Mouse (Mus musculus) hindbrain, embryonic 13.5 days (tissue): ENCODE results near the gene Cd82. TPM values are rescaled to one million over a fixed set of nuclear protein-coding genes. Genes with fewer than 3 reads are reported as not detected.

ENCODE experiments used
- ATAC-seq: fragments of 200-750 bp; cut with Nextera tagmentation; 2 replicates; pipeline ENCODE4 v1.8.0; 2017; ENCODE audit warnings: moderate TSS enrichment; ENCODE audit not compliant: low FRiP score
- H3K27ac ChIP-seq: fragments of 300-500 bp; sonication (generic); 2 replicates; pipeline ENCODE4 v1.5.1; 2015; ENCODE audit warnings: inconsistent platforms, mild to moderate bottlenecking, moderate library complexity
- H3K27me3 ChIP-seq: fragments of 300-500 bp; sonication (generic); 2 replicates; pipeline ENCODE4 v1.6.1; 2015; ENCODE audit warnings: mild to moderate bottlenecking, inconsistent platforms
- H3K36me3 ChIP-seq: fragments of 300-500 bp; sonication (generic); 2 replicates; pipeline ENCODE4 v1.6.1; 2015; ENCODE audit warnings: mild to moderate bottlenecking, inconsistent platforms
- H3K4me1 ChIP-seq: fragments of 300-500 bp; sonication (generic); replicated peaks from 2 replicates; pipeline ENCODE4 v1.6.1; 2015; ENCODE audit warnings: inconsistent platforms
- H3K4me2 ChIP-seq: fragments of 300-500 bp; sonication (generic); 2 replicates; pipeline ENCODE4 v1.6.1; 2015; ENCODE audit warnings: inconsistent platforms, mild to moderate bottlenecking, moderate library complexity
- H3K4me3 ChIP-seq: fragments of 300-500 bp; sonication (generic); 2 replicates; pipeline ENCODE4 v1.5.1; 2015; ENCODE audit warnings: mild to moderate bottlenecking, inconsistent platforms
- H3K9ac ChIP-seq: fragments of 300-500 bp; sonication (generic); 2 replicates; pipeline ENCODE4 v1.6.1; 2015; ENCODE audit warnings: mild to moderate bottlenecking, inconsistent platforms
- H3K9me3 ChIP-seq: fragments of 300-500 bp; sonication (generic); 2 replicates; pipeline ENCODE4 v1.6.1; 2016; ENCODE audit warnings: inconsistent platforms
- WGBS: fragments of 180-500 bp; shearing (Covaris S2); methylation state at CpG from one replicate; pipeline ENCODE4 v1.1.7; 2015; 5-methylcytosine and 5-hydroxymethylcytosine counted together
- polyA plus RNA-seq: library from polyadenylated mRNA; unstranded; fragments of >200 nt; fragmentation: Nextera tagmentation; extraction: Ambion mirVana; gene quantifications from 2 replicates; pipeline ENCODE4 v1.2.1, GENCODE M21; 2015

The Cd82 gene
- 19.8 and 23.7 TPM in 2 replicates for polyA plus RNA-seq

- Histone ChIP-seq H3K27ac (peak within 1 kb of the TSS; percentile 58; the same call in 1 of the 2 replicates), H3K4me2 (peak within 1 kb of the TSS; percentile 57), H3K9ac (peak within 1 kb of the TSS; percentile 63), H3K4me1 (peaks cover 15% of the 10 kb centered on the region), H3K36me3 (no peaks in the 10 kb centered on the region), H3K9me3 (no peaks in the 10 kb centered on the region), H3K4me3 (peak within 1 kb of the TSS; percentile 36), H3K27me3 (peaks cover 34% of the 10 kb centered on the region)
- WGBS = 1% methylated on average over 20 of the region's 20 CpGs
- peak; percentile 79 for ATAC-seq
Observed at GRCm38 (mm10) chr2:93462760-93463159, at the start of gene Cd82. Gene Cd82, minus strand, starts transcription at chr2:93463140.

GRCm38 (mm10) chr2:93512130-93512529 lies 49.2 kb upstream of the Cd82 start:
- Histone ChIP-seq H3K9ac (no peak overlapping the region), H3K27ac (no peak overlapping the region), H3K9me3 (no peaks in the 10 kb centered on the region), H3K4me2 (no peak overlapping the region), H3K36me3 (no peaks in the 10 kb centered on the region), H3K4me3 (no peak overlapping the region), H3K27me3 (no peaks in the 10 kb centered on the region), H3K4me1 (no peaks in the 10 kb centered on the region)
- no peak for ATAC-seq
- WGBS = 68% methylated on average over 7 of the region's 7 CpGs

- H3K36me3 ChIP-seq = no peaks in the 10 kb centered on the region
- H3K27me3 ChIP-seq = no peaks in the 10 kb centered on the region
- H3K27ac ChIP-seq = no peak overlapping the region
- H3K4me2 ChIP-seq = no peak overlapping the region
- ATAC-seq = no peak
- no peaks in the 10 kb centered on the region for H3K9me3 ChIP-seq
- H3K9ac ChIP-seq = no peak overlapping the region
- WGBS = 90% methylated on average over 1 of the region's 1 CpGs
- H3K4me3 ChIP-seq = no peak overlapping the region
- no peaks in the 10 kb centered on the region for H3K4me1 ChIP-seq
Observed at GRCm38 (mm10) chr2:93510839-93511238, 47.9 kb upstream of the Cd82 start.

- Histone ChIP-seq H3K27ac (no peak overlapping the region), H3K4me1 (no peaks in the 10 kb centered on the region), H3K9ac (no peak overlapping the region), H3K36me3 (no peaks in the 10 kb centered on the region), H3K9me3 (no peaks in the 10 kb centered on the region), H3K4me3 (no peak overlapping the region), H3K4me2 (no peak overlapping the region), H3K27me3 (no peaks in the 10 kb centered on the region)
- ATAC-seq = no peak
- WGBS = 88% methylated on average over 12 of the region's 12 CpGs
Observed at GRCm38 (mm10) chr2:93509777-93510750, 47.1 kb upstream of the Cd82 start.

- H3K27ac ChIP-seq = no peak overlapping the region
- no peaks in the 10 kb centered on the region for H3K4me1 ChIP-seq
- H3K9me3 ChIP-seq = no peaks in the 10 kb centered on the region
- no peaks in the 10 kb centered on the region for H3K36me3 ChIP-seq
- no peak overlapping the region for H3K4me2 ChIP-seq
- no peak for ATAC-seq
- H3K9ac ChIP-seq = no peak overlapping the region
- no peaks in the 10 kb centered on the region for H3K27me3 ChIP-seq
- WGBS = 78% methylated on average over 6 of the region's 6 CpGs
- H3K4me3 ChIP-seq = no peak overlapping the region
Observed at GRCm38 (mm10) chr2:93505091-93505490, 42.2 kb upstream of the Cd82 start.

- Histone ChIP-seq H3K9me3 (no peaks in the 10 kb centered on the region), H3K4me3 (no peak overlapping the region), H3K27me3 (no peaks in the 10 kb centered on the region), H3K4me2 (no peak overlapping the region), H3K36me3 (no peaks in the 10 kb centered on the region), H3K27ac (no peak overlapping the region), H3K9ac (no peak overlapping the region), H3K4me1 (no peaks in the 10 kb centered on the region)
- no peak for ATAC-seq
- WGBS = 86% methylated on average over 4 of the region's 4 CpGs
Observed at GRCm38 (mm10) chr2:93503353-93503752, 40.4 kb upstream of the Cd82 start.

- Histone ChIP-seq H3K27ac (no peak overlapping the region), H3K27me3 (no peaks in the 10 kb centered on the region), H3K4me3 (no peak overlapping the region), H3K4me2 (no peak overlapping the region), H3K9ac (no peak overlapping the region), H3K4me1 (no peaks in the 10 kb centered on the region), H3K9me3 (no peaks in the 10 kb centered on the region), H3K36me3 (no peaks in the 10 kb centered on the region)
- ATAC-seq = no peak
- WGBS = 70% methylated on average over 10 of the region's 10 CpGs
Observed at GRCm38 (mm10) chr2:93501303-93501702, 38.4 kb upstream of the Cd82 start.

- Histone ChIP-seq H3K27ac (no peak overlapping the region), H3K36me3 (no peaks in the 10 kb centered on the region), H3K9ac (no peak overlapping the region), H3K27me3 (no peaks in the 10 kb centered on the region), H3K9me3 (no peaks in the 10 kb centered on the region), H3K4me1 (peaks cover 4% of the 10 kb centered on the region; the same call in 1 of the 2 replicates), H3K4me3 (no peak overlapping the region), H3K4me2 (no peak overlapping the region)
- ATAC-seq = no peak
- 88% methylated on average over 5 of the region's 5 CpGs for WGBS
Observed at GRCm38 (mm10) chr2:93497221-93497620, 34.3 kb upstream of the Cd82 start.

- Histone ChIP-seq H3K4me2 (no peak overlapping the region), H3K9ac (no peak overlapping the region), H3K4me3 (no peak overlapping the region), H3K36me3 (no peaks in the 10 kb centered on the region), H3K27ac (no peak overlapping the region), H3K4me1 (peaks cover 4% of the 10 kb centered on the region; the same call in 1 of the 2 replicates), H3K9me3 (no peaks in the 10 kb centered on the region), H3K27me3 (no peaks in the 10 kb centered on the region)
- 79% methylated on average over 3 of the region's 3 CpGs for WGBS
- no peak for ATAC-seq
Observed at GRCm38 (mm10) chr2:93495170-93495569, 32.2 kb upstream of the Cd82 start.

- H3K9me3 ChIP-seq = no peaks in the 10 kb centered on the region
- no peaks in the 10 kb centered on the region for H3K36me3 ChIP-seq
- H3K27ac ChIP-seq = no peak overlapping the region
- no peak overlapping the region for H3K4me3 ChIP-seq
- no peak for ATAC-seq
- 0 out of 2 replicates have a peak, but pooled peaks cover 4% of the 10 kb centered on the region for H3K27me3 ChIP-seq
- H3K4me2 ChIP-seq = no peak overlapping the region
- H3K9ac ChIP-seq = no peak overlapping the region
- H3K4me1 ChIP-seq = peaks cover 12% of the 10 kb centered on the region
- 77% methylated on average over 3 of the region's 3 CpGs for WGBS
Observed at GRCm38 (mm10) chr2:93493541-93493940, 30.6 kb upstream of the Cd82 start.

GRCm38 (mm10) chr2:93490516-93490915 lies 27.6 kb upstream of the Cd82 start:
- no peak overlapping the region for H3K4me3 ChIP-seq
- H3K4me1 ChIP-seq = peaks cover 13% of the 10 kb centered on the region
- H3K27ac ChIP-seq = no peak overlapping the region
- H3K36me3 ChIP-seq = no peaks in the 10 kb centered on the region
- 0 out of 2 replicates have a peak, but pooled peaks cover 6% of the 10 kb centered on the region for H3K27me3 ChIP-seq
- no peak overlapping the region for H3K9ac ChIP-seq
- no peak overlapping the region for H3K4me2 ChIP-seq
- 98% methylated on average over 2 of the region's 2 CpGs for WGBS
- no peak for ATAC-seq
- no peaks in the 10 kb centered on the region for H3K9me3 ChIP-seq

- 0 out of 2 replicates have a peak, but pooled peaks cover 6% of the 10 kb centered on the region for H3K27me3 ChIP-seq
- H3K27ac ChIP-seq = no peak overlapping the region
- H3K4me3 ChIP-seq = no peak overlapping the region
- peaks cover 18% of the 10 kb centered on the region for H3K4me1 ChIP-seq
- H3K9me3 ChIP-seq = no peaks in the 10 kb centered on the region
- no peaks in the 10 kb centered on the region for H3K36me3 ChIP-seq
- H3K4me2 ChIP-seq = no peak overlapping the region
- ATAC-seq = no peak
- 25% methylated on average over 19 of the region's 19 CpGs for WGBS
- no peak overlapping the region for H3K9ac ChIP-seq
Observed at GRCm38 (mm10) chr2:93488911-93489587, 26.1 kb upstream of the Cd82 start.
